Mouse (Mus musculus): ENCODE results near the gene Trim72.

Gene Trim72

GRCm38 (mm10) chr7:128003688-128004087, at the start of gene Trim72:
Gene Trim72 (plus strand): TSS chr7:128003949.
- in situ Hi-C loops (cut with MboI, MseI) = no loop called here

DNA sequence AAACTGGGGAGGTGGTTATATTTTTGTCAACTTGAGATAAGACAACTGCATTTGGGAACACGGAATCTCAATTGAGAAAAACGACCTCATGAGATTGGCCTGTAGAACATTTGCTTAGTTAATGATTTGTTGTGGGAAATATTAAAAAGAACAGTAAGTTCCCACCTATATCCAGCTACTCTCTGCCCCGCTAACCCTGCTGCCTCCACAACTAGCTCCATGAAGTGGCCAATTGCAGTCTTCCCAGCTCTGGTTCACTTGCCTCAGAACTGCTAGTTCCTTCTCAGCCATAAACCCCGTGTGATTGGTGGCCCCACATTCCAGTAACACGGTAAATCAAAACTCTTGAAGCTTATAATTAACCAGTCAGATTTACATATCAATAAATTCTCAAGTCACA, 44.4 kb upstream of the Trim72 start:
- in situ Hi-C loops (cut with MboI, MseI) = no loop called here

DNA sequence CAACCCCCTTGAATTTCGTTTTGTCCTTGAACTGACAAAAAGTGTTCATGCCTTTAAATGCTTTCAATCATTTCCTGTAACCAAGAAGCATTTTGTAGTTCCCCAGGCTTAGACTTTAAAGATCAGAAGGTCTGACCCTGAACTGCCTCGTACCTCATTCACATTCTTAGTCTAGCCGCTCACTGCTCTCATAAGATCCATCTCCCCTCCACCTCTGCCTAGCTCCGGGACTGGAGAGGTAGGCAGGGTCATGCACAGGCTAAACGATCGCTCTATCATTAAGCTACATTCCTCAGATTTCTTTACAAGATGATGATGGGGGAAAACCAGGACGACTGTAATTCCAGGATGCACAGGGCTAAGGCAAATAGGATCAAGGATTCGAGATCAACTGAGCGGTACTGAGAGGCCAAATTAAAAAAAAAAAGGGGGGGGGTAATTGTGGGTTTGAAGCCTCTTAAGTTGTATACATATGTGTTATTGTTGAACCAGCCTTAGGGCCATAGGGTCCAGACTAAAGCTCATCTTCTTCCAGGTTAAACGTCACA, 37.3 kb upstream of the Trim72 start:
- in situ Hi-C loops (cut with MboI, MseI) = no loop called here

GRCm38 (mm10) chr7:127967004-127967921, 36.5 kb upstream of the Trim72 start, which contains the start of gene Fus:
Gene Fus (plus strand): TSS chr7:127967457.
- in situ Hi-C loops (cut with MboI, MseI) = no loop called here

DNA sequence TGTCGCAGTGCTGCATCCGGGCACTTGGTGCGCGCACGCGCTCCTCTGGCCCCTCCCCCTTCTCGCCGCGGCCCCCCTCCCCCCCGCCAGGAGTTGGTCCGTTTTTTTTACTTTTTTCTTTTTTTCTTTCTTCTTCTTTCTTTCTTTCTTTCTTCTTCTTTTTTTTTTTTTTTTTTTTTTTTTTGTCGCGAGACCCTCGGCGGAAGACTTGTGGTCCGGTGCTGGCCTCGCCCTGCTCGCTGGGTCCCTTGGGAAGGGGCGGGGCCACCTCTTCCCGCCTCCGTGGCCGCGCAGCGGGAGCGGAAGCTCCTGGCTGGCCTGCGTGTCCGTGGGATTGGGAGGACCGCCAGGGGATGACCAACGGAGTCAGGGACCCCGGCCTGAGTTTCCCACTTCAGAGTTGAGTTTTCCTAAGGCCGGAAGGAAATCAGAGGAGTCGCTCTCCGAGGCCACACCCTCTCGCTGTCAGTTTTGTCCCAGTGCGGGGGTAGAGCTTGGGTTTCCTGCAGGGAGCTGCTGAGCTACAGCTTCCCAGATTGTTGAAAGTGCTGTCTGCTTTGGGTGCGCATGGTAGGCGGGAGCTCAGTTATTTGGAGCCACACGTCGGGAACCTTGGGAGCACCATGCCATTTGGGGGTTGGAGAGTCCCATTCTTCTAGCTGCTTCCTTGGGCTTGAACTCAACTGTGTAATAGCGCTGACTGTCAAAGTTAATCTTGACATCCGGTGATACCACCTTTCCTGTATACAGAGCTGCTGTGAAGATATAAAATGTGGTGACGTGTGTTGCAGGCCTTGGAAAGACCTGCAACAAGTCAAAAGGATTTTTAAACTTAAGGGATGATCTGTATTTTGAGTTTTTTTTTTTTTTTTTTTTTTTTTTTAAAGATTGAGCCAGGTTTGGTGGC, 35.6 kb upstream of the Trim72 start:
- in situ Hi-C loops (cut with MboI, MseI) = no loop called here

- in situ Hi-C loops (cut with MboI, MseI) = no loop called here
Measured at GRCm38 (mm10) chr7:127974413-127974930, 29.3 kb upstream of the Trim72 start.

DNA sequence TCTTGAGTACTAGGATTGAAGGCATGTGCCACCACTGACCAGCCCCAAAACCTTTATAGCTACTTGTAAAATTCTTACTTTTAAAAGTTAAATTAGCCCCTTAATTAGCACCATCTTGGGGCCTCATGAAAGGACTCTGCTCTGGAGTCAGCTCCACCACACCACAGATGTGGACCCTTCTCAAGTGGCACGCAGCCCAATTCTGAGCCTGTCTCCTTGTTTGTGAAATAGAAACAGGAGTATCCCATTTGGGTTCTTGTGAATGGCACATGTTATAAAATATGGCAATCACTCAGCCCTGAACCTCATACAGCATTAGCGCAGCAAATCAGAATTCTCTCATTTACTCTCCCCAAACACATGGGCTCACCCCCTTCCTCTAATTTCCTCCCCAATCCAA, 24.9 kb upstream of the Trim72 start:
- in situ Hi-C loops (cut with MboI, MseI) = no loop called here

- in situ Hi-C loops (cut with MboI, MseI) = no loop called here
Measured at GRCm38 (mm10) chr7:127980606-127981005, 23.1 kb upstream of the Trim72 start.

DNA sequence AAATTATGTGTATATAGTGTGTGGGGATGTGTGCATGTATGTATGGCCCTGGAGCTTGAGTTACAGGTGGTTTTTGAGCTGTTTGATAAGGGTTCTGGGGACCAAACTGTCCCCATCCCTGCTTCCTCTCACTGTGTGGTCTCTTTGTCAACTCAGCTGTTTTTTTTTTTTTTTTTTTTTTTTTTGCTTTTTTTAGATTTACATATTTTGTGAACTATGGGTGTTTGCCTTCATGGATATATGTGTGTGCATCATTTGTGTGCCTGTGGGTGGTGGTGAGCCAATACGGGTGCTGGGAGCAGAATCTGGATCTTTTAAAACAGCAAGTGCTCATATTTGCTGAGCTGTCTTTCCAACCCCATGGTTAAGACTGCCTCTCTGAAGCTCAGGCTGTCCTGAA, 14.8 kb upstream of the Trim72 start:
- in situ Hi-C loops (cut with MboI, MseI) = no loop called here

DNA sequence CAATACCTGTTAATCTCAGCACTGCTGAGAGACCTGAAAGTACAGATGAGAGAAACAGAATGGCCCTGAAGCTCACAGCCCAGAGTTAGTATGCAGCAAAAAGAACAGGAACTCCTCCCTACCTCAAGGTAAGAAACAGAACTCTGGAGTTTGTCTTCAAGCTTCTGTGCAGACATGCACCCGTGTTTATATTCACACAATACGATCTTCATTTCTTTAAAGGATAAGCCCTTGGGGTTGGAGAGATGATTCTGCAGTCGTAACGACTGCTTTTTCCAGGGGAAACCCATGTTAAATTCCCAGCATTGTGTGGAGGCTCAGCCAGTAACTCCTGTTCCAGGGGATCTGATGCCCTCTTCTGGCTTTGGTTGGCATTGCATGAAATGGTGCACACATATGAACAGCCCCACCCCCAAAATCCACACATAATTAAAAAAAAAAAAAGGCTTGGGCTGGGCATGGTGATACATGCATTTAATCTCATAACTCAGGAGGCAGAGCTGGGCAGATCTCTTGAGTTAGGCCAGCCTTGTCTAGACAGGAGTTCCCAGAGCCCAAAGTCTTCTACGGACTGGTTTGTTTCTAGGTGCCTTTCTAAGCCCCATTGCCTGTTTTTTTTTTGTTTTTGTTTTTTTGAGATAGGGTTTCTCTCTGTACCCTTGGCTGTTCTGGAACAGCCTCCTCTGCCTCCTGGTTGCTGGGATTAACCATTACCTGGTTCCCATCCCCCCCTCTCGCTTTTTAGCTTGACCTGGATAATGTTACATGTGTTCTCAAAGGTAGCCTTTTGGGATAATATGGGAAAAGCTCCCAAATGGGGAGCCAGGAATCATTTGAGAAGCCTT, 11.9 kb upstream of the Trim72 start:
- in situ Hi-C loops (cut with MboI, MseI) = no loop called here

GRCm38 (mm10) chr7:127992488-127993340, 11.0 kb upstream of the Trim72 start:
- in situ Hi-C loops (cut with MboI, MseI) = no loop called here

DNA sequence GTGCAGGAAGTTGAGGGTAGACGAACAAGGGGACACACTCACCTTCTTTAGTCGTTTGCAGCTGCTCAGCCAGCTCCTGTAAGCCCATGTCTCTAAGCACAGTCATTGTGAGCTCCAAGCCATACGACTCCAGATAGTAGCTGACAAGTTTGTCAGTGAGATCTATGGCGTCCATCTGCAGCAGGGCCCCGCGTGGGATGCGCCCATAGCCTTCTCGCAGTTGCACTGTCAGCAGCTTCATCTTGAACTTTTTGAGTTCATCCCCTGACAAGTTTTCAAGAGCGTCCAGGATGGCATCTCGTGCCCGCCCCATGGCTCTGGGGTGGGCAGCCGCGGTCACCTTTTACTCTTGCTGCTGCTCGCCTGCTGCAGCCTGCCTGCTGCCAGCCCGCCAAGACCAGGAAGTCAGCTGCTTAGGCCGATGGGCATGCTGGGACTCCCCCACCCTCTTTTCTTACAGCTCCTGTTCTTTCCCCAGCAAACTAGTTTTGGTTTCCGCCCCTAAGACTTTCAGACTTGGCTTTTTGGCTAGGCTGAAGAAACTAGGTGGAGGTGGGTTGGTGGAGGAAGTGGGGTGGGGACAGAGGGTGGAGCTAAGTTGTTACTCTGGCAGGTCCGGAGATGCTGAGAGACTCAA, 10.3 kb upstream of the Trim72 start, which contains the start of gene Pycard:
TSS of gene Pycard (minus strand) at position 527 of the 637 bp plus-strand sequence.
- in situ Hi-C loops (cut with MboI, MseI) = no loop called here

GRCm38 (mm10) chr7:127999436-127999835, 4.3 kb upstream of the Trim72 start:
- in situ Hi-C loops (cut with MboI, MseI) = no loop called here

DNA sequence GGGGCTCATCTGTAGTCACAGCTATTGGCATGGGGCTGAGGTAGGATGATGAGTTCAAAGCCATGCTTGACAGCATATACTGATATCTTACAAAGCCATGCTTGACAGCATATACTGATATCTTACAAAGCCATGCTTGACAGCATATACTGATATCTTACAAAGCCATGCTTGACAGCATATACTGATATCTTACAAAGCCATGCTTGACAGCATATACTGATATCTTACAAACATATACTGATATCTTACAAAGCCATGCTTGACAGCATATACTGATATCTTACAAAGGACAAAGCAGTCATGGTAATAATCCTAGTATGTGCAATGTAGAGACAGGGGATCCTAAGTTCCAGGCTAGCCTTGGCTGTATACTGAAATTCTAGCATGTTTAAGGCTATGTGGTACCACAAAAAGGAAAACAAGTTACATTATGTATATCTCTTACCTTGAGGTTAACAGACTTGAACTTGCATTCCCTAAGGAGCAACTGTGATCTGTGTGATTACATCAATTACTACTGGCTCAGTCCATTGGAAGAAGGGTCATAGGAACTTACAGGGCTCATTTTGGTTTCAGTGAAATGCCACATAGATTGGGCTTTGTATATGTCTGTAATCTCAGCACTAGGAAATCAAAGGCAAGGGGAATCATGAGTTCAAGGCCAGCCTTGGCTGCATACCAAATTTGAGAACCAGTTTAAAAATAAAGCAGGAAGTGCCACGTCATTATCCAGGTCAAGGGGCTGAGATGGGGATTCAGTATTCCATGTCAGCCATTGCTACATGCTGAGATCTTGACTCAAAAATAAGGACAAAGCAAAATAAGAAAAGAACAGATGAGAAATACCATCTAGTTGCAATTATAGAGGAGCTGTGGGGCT, 3.4 kb upstream of the Trim72 start:
- in situ Hi-C loops (cut with MboI, MseI) = no loop called here

GRCm38 (mm10) chr7:128003098-128003497, 651 bp upstream of the Trim72 start:
- in situ Hi-C loops (cut with MboI, MseI) = no loop called here

DNA sequence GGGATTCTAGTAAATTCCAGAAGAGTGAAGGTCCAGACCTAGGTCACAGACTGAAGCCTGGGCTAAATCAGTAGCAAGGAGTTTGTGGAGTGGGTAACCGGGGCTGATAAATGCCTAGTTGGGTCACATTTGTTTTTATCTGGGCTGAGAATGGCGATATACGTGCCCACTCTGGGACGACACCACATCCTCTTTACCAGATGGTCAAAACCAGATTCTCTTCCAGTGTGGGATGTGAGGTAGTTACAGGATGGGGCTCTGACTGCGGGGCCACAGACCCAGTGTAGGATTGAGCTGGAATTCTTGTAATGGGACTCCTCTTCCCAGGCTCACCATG, 369 bp downstream of the Trim72 start:
- in situ Hi-C loops (cut with MboI, MseI) = no loop called here

DNA sequence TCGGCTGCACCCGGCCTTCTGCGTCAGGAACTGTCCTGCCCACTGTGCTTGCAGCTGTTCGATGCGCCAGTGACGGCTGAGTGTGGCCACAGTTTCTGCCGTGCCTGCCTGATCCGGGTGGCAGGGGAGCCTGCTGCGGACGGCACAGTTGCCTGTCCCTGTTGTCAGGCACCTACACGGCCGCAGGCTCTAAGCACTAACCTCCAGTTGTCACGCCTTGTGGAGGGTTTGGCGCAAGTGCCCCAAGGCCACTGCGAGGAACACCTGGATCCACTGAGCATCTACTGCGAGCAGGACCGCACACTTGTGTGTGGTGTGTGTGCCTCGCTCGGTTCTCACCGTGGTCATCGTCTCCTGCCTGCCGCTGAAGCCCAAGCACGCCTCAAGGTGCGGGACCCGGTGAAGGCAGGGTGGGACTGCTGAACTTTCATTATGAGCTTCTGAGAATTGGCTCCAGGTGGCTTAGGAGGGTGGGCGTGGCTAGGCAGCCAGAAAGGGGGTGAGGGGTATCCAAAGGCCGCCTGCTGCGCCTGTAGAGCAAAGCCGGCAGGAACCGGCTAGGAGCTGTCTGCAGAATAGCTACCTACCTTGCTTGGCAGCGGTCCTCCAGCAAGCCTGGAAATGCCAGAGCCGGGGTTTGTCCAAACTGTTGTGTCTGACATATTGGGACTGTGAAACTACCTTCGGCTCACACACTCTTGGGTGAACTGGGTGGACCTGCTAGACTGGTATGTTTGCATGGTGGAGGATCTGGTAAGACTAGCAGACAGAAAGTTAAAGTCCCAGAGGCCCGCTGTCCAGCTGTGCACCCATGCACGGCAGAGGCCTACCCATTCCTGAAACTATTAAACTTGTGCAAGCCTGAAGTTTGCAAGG, 976 bp downstream of the Trim72 start:
- in situ Hi-C loops (cut with MboI, MseI) = no loop called here

- in situ Hi-C loops (cut with MboI, MseI) = no loop called here
Measured at GRCm38 (mm10) chr7:128006193-128006592, 2.4 kb downstream of the Trim72 start.
